Mouse (Mus musculus): ENCODE results near the gene Ctnnb1. TPM values are rescaled to one million over a fixed set of nuclear protein-coding genes. Genes with fewer than 3 reads are reported as not detected.

The Ctnnb1 gene
- total and polyA plus RNA-seq, 2 experiments from 2014 or later: 347 to 1,042 TPM

- ATAC-seq (ENCODE audit: low FRiP score) (no peak), DNase-seq (ENCODE audit: low spot score) (no peak)
- peak overlapping the region; percentile 65 for H3K4me3 ChIP-seq (ENCODE audit: low read depth, low read length)
- no peaks in the 10 kb centered on the region for H3K9me3 ChIP-seq (ENCODE audit: low read length)
- peaks cover 23% of the 10 kb centered on the region for H3K4me1 ChIP-seq (ENCODE audit: insufficient read depth, low read length)
- peak overlapping the region; percentile 86 for H3K9ac ChIP-seq (replicated peaks; ENCODE audit: low read length, poor library complexity, severe bottlenecking)
- H3K27ac ChIP-seq (ENCODE audit: low read depth, low read length): no peak overlapping the region
- H3K27me3 ChIP-seq (ENCODE audit: insufficient read depth, low read length): no peaks in the 10 kb centered on the region
- no peak for TF ChIP-seq CTCF (IDR thresholded peaks at IDR 0.05)
- WGBS: 3% methylated on average over 14 of the region's 14 CpGs
- peak overlapping the region; percentile 79 for H3K4me2 ChIP-seq (ENCODE audit: low read depth, low read length, poor library complexity, severe bottlenecking)
- no peaks in the 10 kb centered on the region for H3K36me3 ChIP-seq (ENCODE audit: insufficient read depth, low read length)
Observed at GRCm38 (mm10) chr9:120934821-120935633, 6.0 kb downstream of the Ctnnb1 start.

- H3K4me1 ChIP-seq (ENCODE audit: insufficient read depth, low read length): peaks cover 23% of the 10 kb centered on the region
- ATAC-seq (ENCODE audit: low FRiP score) (no peak), DNase-seq (ENCODE audit: low spot score) (no peak)
- no peaks in the 10 kb centered on the region for H3K27me3 ChIP-seq (ENCODE audit: insufficient read depth, low read length)
- H3K4me2 ChIP-seq (ENCODE audit: low read depth, low read length, poor library complexity, severe bottlenecking): peak overlapping the region; percentile 79
- H3K9me3 ChIP-seq (ENCODE audit: low read length): no peaks in the 10 kb centered on the region
- no peak overlapping the region for H3K27ac ChIP-seq (ENCODE audit: low read depth, low read length)
- no peaks in the 10 kb centered on the region for H3K36me3 ChIP-seq (ENCODE audit: insufficient read depth, low read length)
- 0 out of 2 replicates have a peak overlapping the region, but pooled peaks have one; percentile 4 for H3K9ac ChIP-seq (replicated peaks; ENCODE audit: low read length, poor library complexity, severe bottlenecking)
- no peak for TF ChIP-seq CTCF (IDR thresholded peaks at IDR 0.05)
- H3K4me3 ChIP-seq (ENCODE audit: low read depth, low read length): peak overlapping the region; percentile 65
- 8% methylated on average over 4 of the region's 4 CpGs for WGBS
Observed at GRCm38 (mm10) chr9:120935634-120935922, 6.6 kb downstream of the Ctnnb1 start.

GRCm38 (mm10) chr9:120936351-120936750, 7.3 kb downstream of the Ctnnb1 start:
- Histone ChIP-seq H3K9ac (replicated peaks; ENCODE audit: low read length, poor library complexity, severe bottlenecking) (no peak overlapping the region), H3K9me3 (ENCODE audit: low read length) (no peaks in the 10 kb centered on the region), H3K27ac (ENCODE audit: low read depth, low read length) (no peak overlapping the region), H3K4me2 (ENCODE audit: low read depth, low read length, poor library complexity, severe bottlenecking) (peak overlapping the region; percentile 79), H3K27me3 (ENCODE audit: insufficient read depth, low read length) (no peaks in the 10 kb centered on the region), H3K4me1 (ENCODE audit: insufficient read depth, low read length) (peaks cover 23% of the 10 kb centered on the region), H3K4me3 (ENCODE audit: low read depth, low read length) (peak overlapping the region; percentile 65), H3K36me3 (ENCODE audit: insufficient read depth, low read length) (no peaks in the 10 kb centered on the region)
- peak; percentile 85 for TF ChIP-seq CTCF (IDR thresholded peaks at IDR 0.05)
- ATAC-seq (ENCODE audit: low FRiP score) (no peak), DNase-seq (ENCODE audit: low spot score) (peak; percentile 82)
- WGBS: 10% methylated on average over 8 of the region's 8 CpGs

GRCm38 (mm10) chr9:120940858-120941257, 11.8 kb downstream of the Ctnnb1 start:
- Histone ChIP-seq H3K4me2 (ENCODE audit: low read depth, low read length, poor library complexity, severe bottlenecking) (no peak overlapping the region), H3K27ac (ENCODE audit: low read depth, low read length) (no peak overlapping the region), H3K9me3 (ENCODE audit: low read length) (no peaks in the 10 kb centered on the region), H3K27me3 (ENCODE audit: insufficient read depth, low read length) (no peaks in the 10 kb centered on the region), H3K9ac (replicated peaks; ENCODE audit: low read length, poor library complexity, severe bottlenecking) (no peak overlapping the region), H3K4me3 (ENCODE audit: low read depth, low read length) (no peak overlapping the region), H3K4me1 (ENCODE audit: insufficient read depth, low read length) (peaks cover 20% of the 10 kb centered on the region), H3K36me3 (ENCODE audit: insufficient read depth, low read length) (no peaks in the 10 kb centered on the region)
- DNase-seq (ENCODE audit: low spot score) (no peak), ATAC-seq (ENCODE audit: low FRiP score) (no peak)
- no peak for TF ChIP-seq CTCF (IDR thresholded peaks at IDR 0.05)
- 88% methylated on average over 3 of the region's 3 CpGs for WGBS

GRCm38 (mm10) chr9:120943757-120944156, 14.7 kb downstream of the Ctnnb1 start:
- Histone ChIP-seq H3K9me3 (ENCODE audit: low read length) (no peaks in the 10 kb centered on the region), H3K36me3 (ENCODE audit: insufficient read depth, low read length) (no peaks in the 10 kb centered on the region), H3K27me3 (ENCODE audit: insufficient read depth, low read length) (no peaks in the 10 kb centered on the region), H3K9ac (replicated peaks; ENCODE audit: low read length, poor library complexity, severe bottlenecking) (no peak overlapping the region), H3K4me1 (ENCODE audit: insufficient read depth, low read length) (peaks cover 7% of the 10 kb centered on the region; the same call in 1 of the 2 replicates), H3K4me3 (ENCODE audit: low read depth, low read length) (no peak overlapping the region), H3K27ac (ENCODE audit: low read depth, low read length) (no peak overlapping the region), H3K4me2 (ENCODE audit: low read depth, low read length, poor library complexity, severe bottlenecking) (no peak overlapping the region)
- no peak for TF ChIP-seq CTCF (IDR thresholded peaks at IDR 0.05)
- ATAC-seq (ENCODE audit: low FRiP score): no peak
- WGBS: 78% methylated on average over 1 of the region's 1 CpGs
- no peak for DNase-seq (ENCODE audit: low spot score)

GRCm38 (mm10) chr9:120944211-120944610, 15.2 kb downstream of the Ctnnb1 start:
- no peak overlapping the region for H3K9ac ChIP-seq (replicated peaks; ENCODE audit: low read length, poor library complexity, severe bottlenecking)
- 66% methylated on average over 3 of the region's 3 CpGs for WGBS
- H3K4me1 ChIP-seq (ENCODE audit: insufficient read depth, low read length): peaks cover 7% of the 10 kb centered on the region; the same call in 1 of the 2 replicates
- no peak overlapping the region for H3K4me3 ChIP-seq (ENCODE audit: low read depth, low read length)
- no peak for DNase-seq (ENCODE audit: low spot score)
- no peak overlapping the region for H3K4me2 ChIP-seq (ENCODE audit: low read depth, low read length, poor library complexity, severe bottlenecking)
- H3K36me3 ChIP-seq (ENCODE audit: insufficient read depth, low read length): no peaks in the 10 kb centered on the region
- H3K27ac ChIP-seq (ENCODE audit: low read depth, low read length): no peak overlapping the region
- H3K9me3 ChIP-seq (ENCODE audit: low read length): no peaks in the 10 kb centered on the region
- no peak for ATAC-seq (ENCODE audit: low FRiP score)
- TF ChIP-seq CTCF (IDR thresholded peaks at IDR 0.05): no peak
- H3K27me3 ChIP-seq (ENCODE audit: insufficient read depth, low read length): no peaks in the 10 kb centered on the region
